In genomic region chr5:23993553-23993894, GRCm38 (mm10) we compare ENCODE assay signal across 9 mouse cellular contexts. TPM values are rescaled to one million over a fixed set of nuclear protein-coding genes. Genes with fewer than 3 reads are reported as not detected.
DNase-seq lines count a peak whose midpoint lies in the region; ATAC-seq and TF ChIP-seq lines count a peak whose summit lies in the region.
"Had no signal": no experiment of that assay in that cellular context is flagged by ENCODE, and none has a peak within 500 bp of the region (broad histone marks: within the 10 kb centered on the region; RNA-seq: fewer than 3 reads in every experiment).

No protein-coding gene starts in this region.

- no peak for DNase-seq in heart, adult 2 months
- DNase-seq in heart, postnatal 25 days (ENCODE audit: low spot score): no peak
- DNase-seq in lung, postnatal 4 days: no peak
- DNase-seq in urinary bladder, postnatal 10 days (ENCODE audit: low spot score): no peak
- no peak for DNase-seq in c-Kit-positive CD71-positive TER-119-positive erythroid progenitor cells, embryonic 14.5 days (ENCODE audit: low spot score)
- DNase-seq: cerebellum, adult 11 months had no signal

- H3K27ac ChIP-seq in heart, adult 2 months: peak overlapping the region; percentile 82
- H3K27ac ChIP-seq in lung, embryonic 16.5 days (ENCODE audit: low read length): peak overlapping the region; percentile 41; the same call in 1 of the 2 replicates
- H3K27ac ChIP-seq in limb, embryonic 12.5 days: peak overlapping the region; percentile 77
- peak overlapping the region; percentile 32; the same call in 1 of the 2 replicates for H3K27ac ChIP-seq in stomach, embryonic 16.5 days (ENCODE audit: low read length)

- H3K4me1 ChIP-seq in heart, adult 2 months (ENCODE audit: control insufficient read depth, insufficient read depth, low read length): peaks cover 13% of the 10 kb centered on the region
- H3K4me1 ChIP-seq in lung, embryonic 16.5 days (replicated peaks; ENCODE audit: control insufficient read depth, insufficient read depth, low read length): peaks cover 8% of the 10 kb centered on the region; the same call in 1 of the 2 replicates
- H3K4me1 ChIP-seq in limb, embryonic 12.5 days (replicated peaks): peaks cover 18% of the 10 kb centered on the region
- no peaks in the 10 kb centered on the region for H3K4me1 ChIP-seq in stomach, embryonic 16.5 days (ENCODE audit: control insufficient read depth, insufficient read depth, low read length)

- H3K4me2 ChIP-seq in lung, embryonic 16.5 days (ENCODE audit: low read depth, low read length): no peak overlapping the region
- no peak overlapping the region for H3K4me2 ChIP-seq in limb, embryonic 12.5 days
- H3K4me2 ChIP-seq in stomach, embryonic 16.5 days (ENCODE audit: low read depth, low read length): no peak overlapping the region

- no peak overlapping the region for H3K9ac ChIP-seq in heart, adult 2 months (ENCODE audit: low read depth, low read length)
- H3K9ac ChIP-seq in lung, embryonic 16.5 days (ENCODE audit: low read length): no peak overlapping the region; the same call in 1 of the 2 replicates
- H3K9ac ChIP-seq in limb, embryonic 12.5 days (replicated peaks): no peak overlapping the region
- H3K9ac ChIP-seq in stomach, embryonic 16.5 days (ENCODE audit: low read length): no peak overlapping the region

- ATAC-seq in lung, embryonic 16.5 days (ENCODE audit: low read depth): no peak
- ATAC-seq in limb, embryonic 12.5 days (ENCODE audit: insufficient number of reproducible peaks, insufficient read depth, low FRiP score, low TSS enrichment, low read depth): no peak
- no peak for ATAC-seq in stomach, embryonic 16.5 days (ENCODE audit: insufficient read depth, low FRiP score)

- intact Hi-C loops in heart, adult 2 months (cut with DNase I): loop anchor here (5.0 kb wide), 1 partner anchor 71 kb away; no protein-coding TSS in a partner anchor
- intact Hi-C loops in heart, postnatal 25 days (cut with DNase I): no loop called here

- TF ChIP-seq EP300 in heart, adult 2 months (IDR thresholded peaks at IDR 0.05; ENCODE audit: insufficient read depth, low read depth, low read length): no peak

- peaks cover 11% of the 10 kb centered on the region for H3K36me3 ChIP-seq in heart, adult 2 months (ENCODE audit: control insufficient read depth, insufficient read depth, low read length)
- no peaks in the 10 kb centered on the region for H3K36me3 ChIP-seq in lung, embryonic 16.5 days (ENCODE audit: control insufficient read depth, insufficient read depth, low read length)
- no peaks in the 10 kb centered on the region for H3K36me3 ChIP-seq in limb, embryonic 12.5 days
- no peaks in the 10 kb centered on the region for H3K36me3 ChIP-seq in stomach, embryonic 16.5 days (ENCODE audit: control insufficient read depth, insufficient read depth, low read length)

- TF ChIP-seq CTCF in heart, adult 2 months (IDR thresholded peaks at IDR 0.05): no peak

- no peaks in the 10 kb centered on the region for H3K9me3 ChIP-seq in lung, embryonic 16.5 days (ENCODE audit: control insufficient read depth, low read length)
- no peaks in the 10 kb centered on the region for H3K9me3 ChIP-seq in limb, embryonic 12.5 days
- no peaks in the 10 kb centered on the region for H3K9me3 ChIP-seq in stomach, embryonic 16.5 days (replicated peaks; ENCODE audit: control insufficient read depth, low read length)

- H3K4me3 ChIP-seq in heart, adult 2 months: no peak overlapping the region
- H3K4me3 ChIP-seq in lung, embryonic 16.5 days (ENCODE audit: low read length): no peak overlapping the region
- no peak overlapping the region for H3K4me3 ChIP-seq in limb, embryonic 12.5 days (replicated peaks)
- H3K4me3 ChIP-seq in stomach, embryonic 16.5 days (replicated peaks; ENCODE audit: low read length): no peak overlapping the region

- H3K79me2 ChIP-seq in heart, adult 2 months (replicated peaks; ENCODE audit: control insufficient read depth, insufficient read depth, low read length): peaks cover 1% of the 10 kb centered on the region

- no peaks in the 10 kb centered on the region for H3K27me3 ChIP-seq in heart, adult 2 months (ENCODE audit: control insufficient read depth, insufficient read depth, low read length)
- H3K27me3 ChIP-seq in lung, embryonic 16.5 days (ENCODE audit: control insufficient read depth, insufficient read depth, low read depth, low read length): no peaks in the 10 kb centered on the region
- H3K27me3 ChIP-seq in limb, embryonic 12.5 days: no peaks in the 10 kb centered on the region
- H3K27me3 ChIP-seq in stomach, embryonic 16.5 days (ENCODE audit: control insufficient read depth, insufficient read depth, low read length): no peaks in the 10 kb centered on the region

- TF ChIP-seq POLR2A in heart, adult 2 months (IDR thresholded peaks at IDR 0.05; ENCODE audit: insufficient read depth, low read depth, low read length): no peak

- 13% methylated on average over 2 of the region's 2 CpGs for WGBS in heart, adult 2 months
- WGBS in lung, embryonic 16.5 days: 20% methylated on average over 2 of the region's 2 CpGs
- WGBS in limb, embryonic 12.5 days: 45% methylated on average over 2 of the region's 2 CpGs
- 36% methylated on average over 2 of the region's 2 CpGs for WGBS in stomach, embryonic 16.5 days

RNA-seq across cellular contexts. Expression of gene Fam126a, which starts 37.0 kb away (rescaled TPM):
- 10 to 100 TPM; 41.3 to 44.1 TPM for total RNA-seq in heart, adult 2 months (2021)
- 9.2 and 18.1 TPM in 2 replicates for polyA plus RNA-seq in heart, adult 2 months (2012; rRNA removed)
- total RNA-seq in heart, postnatal 25 days (2021): 10 to 100 TPM; 35.8 to 42.9 TPM
- polyA plus RNA-seq in lung, embryonic 16.5 days (2015; fragmentation: Nextera tagmentation; extraction: Ambion mirVana): 16.1 and 17.1 TPM in 2 replicates
- 40.0 and 40.8 TPM in 2 replicates for polyA plus RNA-seq in limb, embryonic 12.5 days (2016; fragmentation: Nextera tagmentation; extraction: Ambion mirVana)
- polyA plus RNA-seq in stomach, embryonic 16.5 days (2015; fragmentation: Nextera tagmentation; extraction: Ambion mirVana): 15.7 and 19.1 TPM in 2 replicates

Comparison
In these comparisons a context has a peak if more than half of its experiments do, and no peak if none do; other contexts are left out.
1. H3K27ac ChIP-seq: peak in every context shown above with its lines; median percentile 82 in heart, adult 2 months; 77 in limb, embryonic 12.5 days; 41 in lung, embryonic 16.5 days; 32 in stomach, embryonic 16.5 days.